Mouse (Mus musculus): ENCODE results near the gene Acadvl.

DNA sequence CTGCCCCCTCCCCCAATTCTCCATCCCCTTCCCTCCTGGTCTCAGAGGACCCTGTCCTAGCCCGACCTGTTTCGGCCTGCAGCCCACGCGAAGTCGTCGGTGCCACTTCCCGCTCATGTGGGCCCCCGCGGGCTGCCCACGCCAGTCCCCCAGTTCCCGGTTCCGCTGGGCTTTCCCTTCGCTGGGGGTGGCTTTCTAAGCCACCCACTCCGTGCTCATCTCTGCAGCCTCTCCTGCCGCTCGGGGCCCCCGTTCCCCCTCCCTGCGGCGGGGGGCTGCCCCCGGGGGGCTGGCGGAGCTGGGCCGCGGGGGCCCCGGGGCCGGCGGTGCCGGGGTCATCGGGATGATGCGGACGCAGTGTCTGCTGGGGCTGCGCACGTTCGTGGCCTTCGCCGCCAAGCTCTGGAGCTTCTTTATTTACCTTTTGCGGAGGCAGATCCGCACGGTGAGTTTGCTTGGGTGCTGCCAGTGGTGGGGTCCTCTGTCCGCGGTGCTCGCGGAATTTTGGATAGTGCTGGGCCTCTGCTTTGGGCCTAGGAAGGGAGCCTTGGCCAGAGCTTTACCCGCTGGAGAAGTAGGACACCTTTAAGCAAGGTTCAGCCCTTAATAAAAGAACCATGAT, 34.0 kb downstream of the Acadvl start, which contains the start of gene Ctdnep1:
- TF ChIP-seq POLR2A (IDR thresholded peaks at IDR 0.05; ENCODE audit: borderline replicate concordance, extremely low read depth, low read depth, low read length): no peak
- no peak for TF ChIP-seq CTCF (IDR thresholded peaks at IDR 0.05; ENCODE audit: insufficient read depth, low read length)
